Mouse (Mus musculus) frontal cortex, adult 2 months (tissue): Measurements from ENCODE around the gene Fam217b. TPM values are rescaled to one million over a fixed set of nuclear protein-coding genes. Genes with fewer than 3 reads are reported as not detected.

Source experiments
- DNase-seq, 2 experiments: peaks; one replicate each; pipeline ENCODE4 v3.0.0; 2022; ENCODE audit warnings: low spot score in 1 of 2; ENCODE audit errors: extremely low spot score in 1 of 2
- polyA plus RNA-seq: library from polyadenylated mRNA; depleted of rRNA; stranded (reverse); fragments of >200 nt; gene quantifications from 2 replicates; pipeline ENCODE4 v1.2.3, GENCODE M21; 2012; rRNA removed

Gene Fam217b
- 28.1 and 29.5 TPM in 2 replicates for polyA plus RNA-seq

DNA sequence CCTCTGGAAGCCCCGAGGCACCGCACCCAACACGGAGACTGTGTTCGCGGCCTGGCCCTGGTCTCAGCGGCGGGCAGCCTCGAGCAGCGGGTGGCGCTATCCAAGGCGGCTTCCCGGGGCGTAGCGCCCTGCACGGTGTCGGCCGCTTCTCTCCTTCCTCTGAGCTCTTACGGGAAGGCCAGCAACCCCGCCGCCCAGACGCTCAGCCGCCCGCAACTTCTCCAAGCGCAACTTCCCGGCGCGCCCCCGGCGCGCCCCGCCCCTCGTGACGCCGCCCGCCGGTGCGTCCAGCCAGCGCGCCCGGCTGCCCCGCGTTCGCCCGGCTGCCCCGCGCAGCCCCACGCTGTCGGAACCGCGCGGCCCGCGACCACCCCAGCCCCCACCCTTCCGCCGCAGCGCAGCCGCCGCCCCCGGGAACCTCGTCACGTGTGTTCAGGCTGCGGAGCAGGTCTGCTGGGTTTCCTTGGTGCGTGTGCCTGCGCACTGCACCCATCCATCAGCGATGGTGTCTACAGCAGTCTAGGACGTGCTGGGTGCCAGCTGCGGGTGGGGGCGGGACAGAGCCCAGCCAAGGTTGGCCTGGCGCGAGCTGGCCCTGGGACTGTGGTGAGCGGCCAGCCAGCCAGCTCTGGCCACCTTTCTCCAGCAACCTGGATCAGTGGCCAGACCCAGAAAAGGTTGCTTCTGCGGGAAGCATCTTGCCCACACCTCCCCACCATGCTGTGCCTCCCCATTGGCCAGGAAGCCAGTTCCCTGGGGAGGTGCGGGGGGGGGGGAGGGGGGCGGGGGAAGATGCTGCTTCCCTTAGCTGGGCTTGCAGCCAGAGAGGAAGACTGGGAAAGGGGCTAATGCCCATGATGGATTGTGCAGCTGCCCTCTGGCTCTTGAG lies at the start of gene Fam217b, which contains the start of gene Ppp1r3d:
Gene Fam217b, plus strand, starts transcription at position 264 of the 889 bp plus-strand sequence.
Gene Ppp1r3d, minus strand, starts transcription at position 212 of the 889 bp plus-strand sequence.
- DNase-seq = peak in 1 of 2 experiments; percentile 62

DNA sequence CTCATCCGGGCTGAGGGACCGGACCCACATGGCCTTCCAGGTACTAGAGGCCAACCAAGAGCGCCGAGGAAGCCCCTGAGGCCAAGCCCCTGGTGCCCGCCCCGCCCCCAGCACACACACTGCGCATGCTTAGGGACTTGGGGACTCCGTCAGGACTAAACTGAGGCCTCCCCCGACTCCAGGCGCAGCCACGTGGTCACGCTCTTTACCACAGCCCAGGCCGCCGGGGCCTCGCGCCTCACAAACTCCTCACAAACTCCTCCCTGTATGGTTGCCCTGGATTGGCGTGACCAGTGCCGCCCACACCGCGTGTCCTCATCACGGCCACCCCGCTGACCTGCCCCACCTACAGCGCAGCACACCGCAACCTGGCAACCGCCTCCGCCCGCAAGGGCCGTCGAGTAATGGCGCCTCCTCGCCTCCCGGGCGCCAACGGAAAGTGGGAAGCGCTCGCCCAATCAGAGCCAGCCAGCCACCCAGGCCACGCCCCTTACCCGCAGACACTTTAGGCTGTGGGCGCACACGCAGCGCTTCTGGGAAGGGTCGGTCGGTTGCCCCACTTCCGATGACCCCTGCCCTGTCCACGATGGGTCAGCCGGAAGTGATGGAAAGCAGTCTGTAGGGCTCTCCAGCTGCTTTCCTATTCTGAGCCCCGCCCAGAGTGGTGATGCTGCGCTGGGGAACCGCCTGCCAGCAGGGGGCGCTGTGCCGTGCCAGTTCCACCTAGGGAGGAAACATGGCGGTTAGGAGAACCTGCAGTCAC lies 7.1 kb upstream of the Fam217b start, which contains the start of gene Sycp2:
Gene Sycp2, minus strand, starts transcription at position 633 of the 763 bp plus-strand sequence.
- DNase-seq = no peak

DNA sequence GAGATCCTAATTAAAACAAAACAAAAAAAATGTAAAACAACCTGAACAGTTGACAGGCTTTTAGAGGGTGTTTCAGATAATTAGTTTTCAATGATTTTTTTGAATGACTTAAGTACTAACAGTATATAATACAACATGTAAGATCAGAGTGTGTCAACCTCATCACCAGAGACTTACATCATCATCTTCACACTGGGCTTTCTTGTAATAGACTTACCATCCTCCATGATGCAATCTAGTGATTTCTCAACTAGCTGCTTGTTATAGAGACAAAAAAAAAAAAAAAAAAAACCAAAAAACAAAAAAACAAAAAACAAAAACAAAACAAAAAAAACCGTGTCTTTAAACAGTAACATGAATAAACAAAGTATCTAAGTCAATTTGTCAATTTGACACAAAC lies 5.3 kb upstream of the Fam217b start:
- DNase-seq = no peak

DNA sequence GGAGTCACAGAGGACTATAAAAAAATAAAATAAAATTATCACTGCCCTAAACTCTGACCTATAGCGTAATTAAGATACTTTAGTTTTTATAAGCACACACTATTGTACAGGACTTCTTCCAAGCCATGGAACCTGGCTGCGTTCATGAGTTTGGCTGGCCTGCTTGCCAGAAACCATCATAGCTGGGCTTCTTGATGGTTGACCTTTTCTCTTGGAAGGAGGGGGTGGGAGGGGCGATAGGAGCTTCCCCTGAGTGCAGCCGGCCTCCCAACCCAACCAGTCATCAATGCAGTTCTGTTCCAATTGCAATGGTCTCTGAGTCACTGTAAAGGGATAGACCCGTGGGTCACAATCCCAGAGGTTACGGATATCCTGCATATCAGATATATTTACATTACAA lies 4.0 kb upstream of the Fam217b start:
- DNase-seq = no peak

DNA sequence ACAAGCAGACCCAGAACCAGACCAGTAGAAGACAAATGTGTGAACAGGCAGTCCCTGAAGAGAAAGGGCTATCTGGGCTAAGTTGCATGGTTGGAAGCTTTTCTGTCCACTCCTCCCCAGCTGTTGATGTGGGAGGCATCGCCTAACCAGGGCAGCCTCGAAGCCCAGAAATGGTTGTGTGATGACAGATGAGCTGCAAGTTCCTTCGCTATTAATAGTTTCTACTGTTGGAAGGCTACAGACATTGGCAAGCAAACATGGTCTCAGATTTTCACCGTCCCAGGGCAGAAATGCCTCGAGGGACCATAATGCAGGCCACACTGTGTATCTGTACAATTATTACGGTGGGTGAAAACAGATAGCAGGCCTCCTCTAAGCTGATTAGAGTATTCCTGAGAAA lies 1.7 kb upstream of the Fam217b start:
- DNase-seq = peak; percentile 52 to 58

DNA sequence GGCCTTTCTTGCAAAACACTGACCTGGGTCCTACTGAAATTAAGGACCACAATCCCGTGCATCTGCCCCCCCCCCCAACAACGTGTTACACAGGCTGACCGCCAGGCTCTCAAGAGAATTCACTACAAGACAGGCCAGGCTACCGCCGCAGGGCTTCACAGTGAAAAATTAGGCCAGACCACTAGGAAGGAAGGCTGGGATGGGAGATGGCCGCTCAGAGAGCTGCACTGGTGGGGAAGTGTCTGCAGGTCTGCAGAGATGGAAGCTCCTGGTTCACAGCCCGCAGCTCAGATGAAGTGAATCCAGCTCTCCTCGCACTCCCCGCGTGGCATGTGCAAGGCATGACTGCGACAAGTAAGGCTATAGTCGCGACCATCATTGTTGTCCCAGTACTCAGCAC lies 1.2 kb upstream of the Fam217b start:
- DNase-seq = no peak

DNA sequence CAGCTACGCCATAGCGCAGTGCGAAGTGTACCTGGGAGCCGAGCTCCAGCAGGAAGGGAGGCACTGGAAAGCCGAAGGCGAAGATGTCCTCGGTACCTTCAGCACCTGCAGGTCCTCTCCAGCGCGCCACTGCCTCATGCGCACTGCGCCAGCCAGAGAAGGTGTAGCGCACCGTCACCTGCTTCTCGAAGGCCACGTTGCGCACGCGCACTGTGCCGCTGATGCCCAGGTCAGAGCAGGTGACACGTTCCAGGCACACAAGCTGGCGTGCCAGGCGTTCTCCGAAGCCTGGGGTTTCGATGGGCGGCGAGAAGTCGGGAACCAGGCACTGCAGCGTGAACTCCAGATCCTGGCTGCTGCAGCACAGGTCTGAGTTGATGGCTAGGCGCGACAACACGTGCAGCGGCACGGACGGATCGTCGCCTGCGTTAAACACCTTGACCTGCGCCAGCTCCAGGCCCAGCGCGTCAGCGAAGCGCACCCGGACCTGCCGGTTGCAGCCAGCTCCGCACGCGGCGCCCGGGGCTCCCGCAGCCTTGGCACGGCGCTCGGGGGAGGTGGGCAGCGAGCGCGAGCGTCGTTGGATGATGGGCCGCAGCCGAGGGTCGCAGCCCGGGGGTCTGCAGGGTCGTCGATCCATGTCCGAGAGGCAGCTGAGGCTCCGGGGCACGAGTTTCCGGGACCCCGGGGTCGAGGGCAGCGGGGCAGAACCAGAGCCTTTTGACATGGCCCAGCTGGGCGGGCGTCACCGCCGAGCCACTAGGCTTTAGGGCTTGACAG lies 653 bp upstream of the Fam217b start:
- DNase-seq = peak in 1 of 2 experiments; percentile 57

DNA sequence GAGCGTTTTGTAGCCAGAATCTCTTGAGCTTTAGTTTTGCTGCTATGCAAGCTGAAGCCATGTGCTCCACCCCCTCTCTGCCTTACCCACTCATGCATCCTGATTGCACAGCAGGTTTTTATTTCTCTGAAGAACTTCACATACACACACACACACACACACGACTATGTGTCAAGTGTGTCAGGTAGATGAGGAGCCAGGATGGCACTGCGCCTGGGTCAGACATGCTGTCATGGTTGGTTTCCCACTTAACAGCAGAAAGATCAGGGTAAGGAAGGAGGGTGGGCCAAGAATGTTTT lies 775 bp downstream of the Fam217b start:
- no peak for DNase-seq

DNA sequence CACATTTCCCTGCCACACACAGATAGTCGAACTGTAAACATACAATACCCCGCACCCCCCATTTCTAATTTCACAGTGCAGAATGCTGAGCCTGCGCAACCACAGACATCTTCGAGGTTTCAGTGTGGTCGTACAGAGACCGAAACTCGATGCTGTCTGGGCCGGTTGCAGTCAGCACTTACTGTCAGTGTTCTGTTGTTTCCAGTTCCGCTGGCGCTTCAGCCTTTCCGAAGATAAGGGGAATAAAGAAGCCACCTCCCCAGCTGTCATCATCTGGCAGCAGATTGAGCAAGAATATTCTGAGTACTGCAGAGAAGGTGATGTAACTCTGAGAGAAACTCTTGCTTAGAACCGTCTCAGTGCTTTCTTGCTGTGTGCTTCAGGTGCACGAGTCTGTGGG lies 2.1 kb downstream of the Fam217b start:
- no peak for DNase-seq

DNA sequence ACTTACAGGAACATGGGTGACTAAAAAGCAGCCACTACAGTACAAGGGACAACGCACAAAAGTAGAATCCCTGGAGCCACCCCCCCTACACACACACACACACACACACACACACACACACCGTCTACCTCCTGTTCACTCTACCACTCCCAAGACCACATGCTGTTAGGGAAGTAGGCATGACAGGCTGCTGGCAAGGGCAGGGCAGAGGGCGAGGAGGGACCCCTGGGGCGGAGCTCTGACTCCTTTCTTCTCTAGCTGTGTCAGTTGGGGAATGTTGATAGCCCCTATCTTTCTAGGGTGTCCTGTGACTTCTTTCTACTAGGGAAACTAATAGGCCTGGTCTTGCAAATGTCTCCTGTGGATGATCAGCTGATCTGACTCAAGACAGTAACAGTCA lies 2.6 kb downstream of the Fam217b start:
- no peak for DNase-seq

DNA sequence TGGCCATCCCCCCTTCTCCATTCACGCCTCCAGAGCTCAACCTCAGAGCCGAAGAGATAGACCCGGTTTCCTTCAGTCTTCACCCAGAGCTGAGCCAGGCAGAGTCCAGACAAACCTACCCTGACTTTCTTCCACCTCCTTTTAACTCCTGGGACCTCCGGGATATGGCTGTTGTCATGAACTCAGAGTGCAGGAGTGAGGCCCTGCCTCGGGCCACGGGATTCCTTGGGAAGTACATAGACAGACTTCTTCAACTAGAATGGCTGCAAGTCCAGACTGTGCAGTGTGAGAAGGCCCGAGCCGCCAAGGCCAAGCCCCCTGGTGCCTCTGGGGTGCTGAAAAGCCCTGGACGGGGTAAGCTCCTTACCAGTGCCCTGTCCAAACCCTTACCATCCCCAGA lies 6.3 kb downstream of the Fam217b start:
- DNase-seq = no peak

DNA sequence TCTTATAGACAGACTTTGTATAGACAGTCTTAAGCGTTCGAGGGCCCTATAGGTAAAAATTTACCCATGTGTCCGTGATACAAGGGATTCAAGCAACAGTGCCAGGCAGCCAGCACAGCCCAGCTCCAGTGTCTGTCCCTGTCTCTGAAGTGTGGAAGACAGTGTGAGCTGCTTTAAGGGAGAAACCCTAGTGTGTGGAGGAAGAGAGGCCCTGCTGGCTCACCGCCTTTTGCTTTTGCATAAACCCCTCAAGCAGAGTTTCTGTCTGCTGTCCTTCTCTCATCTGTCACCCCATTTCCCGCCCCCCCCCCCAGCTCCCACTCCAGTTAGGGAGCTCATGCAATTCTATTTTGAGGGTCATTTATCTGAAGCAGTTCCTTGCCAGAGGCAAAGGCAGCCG lies 7.3 kb downstream of the Fam217b start:
- no peak for DNase-seq

DNA sequence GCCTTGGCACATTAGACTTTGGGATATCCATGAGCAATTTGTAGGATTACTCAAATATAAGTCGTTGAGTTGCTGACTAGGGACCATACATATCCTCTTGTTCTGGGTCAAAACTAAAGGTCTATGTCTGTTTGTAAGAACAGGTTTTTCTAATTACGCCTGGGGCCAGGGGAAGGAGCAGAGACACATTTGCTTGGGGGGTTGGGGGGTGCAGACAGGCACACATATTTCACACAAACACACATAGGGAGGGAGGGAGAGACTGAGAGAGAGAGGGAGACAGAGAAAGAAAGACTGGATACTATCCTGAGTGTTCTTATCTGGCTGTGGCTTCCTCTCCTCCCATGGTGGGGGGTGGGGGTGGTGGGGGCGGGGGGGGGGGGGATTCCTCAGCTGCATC lies 7.9 kb downstream of the Fam217b start:
- DNase-seq = no peak

DNA sequence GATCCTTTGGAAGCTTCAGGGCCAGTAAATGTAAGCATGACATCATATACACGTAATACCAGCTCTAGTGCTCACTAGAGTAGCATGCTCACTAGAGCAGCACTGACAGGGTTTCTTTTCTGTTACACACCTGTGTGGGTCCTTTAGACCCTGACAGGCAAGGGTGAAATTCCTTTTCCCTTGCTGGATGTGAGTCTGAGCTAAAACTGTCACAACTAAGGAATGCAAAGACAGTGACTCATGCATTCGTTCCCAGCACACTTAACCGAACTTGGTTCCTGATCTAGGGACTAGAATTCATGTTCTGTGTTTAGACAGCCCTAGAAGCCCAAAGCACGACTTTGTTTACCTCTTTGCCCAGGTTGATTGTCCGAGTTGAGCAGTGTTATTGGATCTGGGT lies 8.9 kb downstream of the Fam217b start:
- no peak for DNase-seq

DNA sequence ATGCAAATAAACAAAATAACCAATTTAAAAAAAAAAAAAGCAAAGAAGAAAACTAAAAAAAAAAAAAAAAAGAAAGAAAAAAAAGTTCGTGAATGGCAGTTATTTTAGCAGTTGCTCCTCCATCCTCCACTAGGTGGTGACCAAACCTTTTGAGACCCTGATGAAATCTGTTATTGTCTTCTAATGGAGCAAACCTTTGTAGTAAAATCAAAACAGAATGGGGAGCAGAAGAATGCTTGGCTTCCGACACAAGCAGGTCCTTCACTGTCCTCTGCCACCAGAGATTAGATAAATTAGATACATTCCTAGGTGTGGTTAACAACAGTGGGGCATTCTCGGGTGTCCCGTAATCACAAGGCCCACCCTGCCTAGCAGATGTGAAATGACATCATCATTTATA lies 11.9 kb downstream of the Fam217b start:
- peak in 1 of 2 experiments; percentile 60 for DNase-seq

DNA sequence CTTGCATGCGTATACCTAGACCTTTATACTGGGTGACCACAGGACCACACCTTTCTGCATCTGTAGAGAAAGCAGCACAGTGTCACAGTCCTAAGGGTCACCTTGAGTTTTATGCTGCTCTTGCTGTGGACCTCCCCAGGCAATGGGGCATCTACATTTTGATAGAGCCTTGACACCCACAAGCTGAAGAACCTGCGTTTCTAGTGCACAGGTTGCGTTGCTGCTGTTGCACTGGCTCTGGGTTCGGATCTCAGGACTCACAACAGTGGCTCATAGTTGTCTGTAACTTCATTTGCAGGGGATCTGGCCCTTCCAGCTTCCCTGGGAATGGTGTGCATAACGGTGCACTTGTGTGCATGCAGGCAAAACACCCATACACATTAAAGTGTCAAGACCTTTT lies 12.9 kb downstream of the Fam217b start:
- DNase-seq = no peak

DNA sequence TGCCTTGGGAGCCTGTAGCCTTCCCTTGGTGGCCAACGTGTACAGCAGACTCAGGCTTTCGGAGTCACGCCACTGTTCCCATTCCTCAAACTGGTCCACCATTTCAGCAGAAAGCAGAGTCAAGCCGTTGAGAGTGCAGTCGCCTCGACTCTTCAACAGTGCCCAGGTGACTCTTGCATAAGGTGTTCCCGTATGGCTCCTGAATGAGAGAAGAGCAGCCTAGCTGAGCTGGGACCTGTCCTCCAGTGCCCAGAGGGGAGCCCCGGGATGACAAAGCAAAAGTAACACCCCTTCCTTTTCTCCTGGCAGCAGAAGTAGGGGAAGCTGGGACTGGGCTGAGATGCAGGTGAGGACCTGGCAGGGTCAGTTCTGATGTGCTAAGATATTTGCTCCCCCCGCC lies 13.9 kb downstream of the Fam217b start:
- no peak for DNase-seq

DNA sequence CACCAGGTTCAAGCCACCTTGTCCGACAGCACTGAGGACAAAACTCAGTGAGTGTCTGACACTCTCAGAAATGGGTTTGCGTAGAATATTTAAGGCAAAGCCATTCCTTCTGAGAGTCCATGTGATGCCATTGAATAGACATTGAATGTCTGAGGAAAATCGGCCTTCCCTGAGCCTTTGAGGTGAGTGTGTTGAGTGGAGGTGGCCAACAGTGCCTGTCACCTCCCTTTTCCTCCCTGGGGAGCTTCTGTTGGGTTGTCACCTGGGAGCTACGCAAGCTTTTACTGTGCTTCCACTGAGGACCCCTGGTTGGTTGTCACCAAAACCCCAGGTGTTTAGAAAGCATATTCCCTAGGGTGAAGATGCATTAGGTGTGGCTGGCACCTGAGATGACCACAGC lies 14.4 kb downstream of the Fam217b start:
- DNase-seq = no peak

DNA sequence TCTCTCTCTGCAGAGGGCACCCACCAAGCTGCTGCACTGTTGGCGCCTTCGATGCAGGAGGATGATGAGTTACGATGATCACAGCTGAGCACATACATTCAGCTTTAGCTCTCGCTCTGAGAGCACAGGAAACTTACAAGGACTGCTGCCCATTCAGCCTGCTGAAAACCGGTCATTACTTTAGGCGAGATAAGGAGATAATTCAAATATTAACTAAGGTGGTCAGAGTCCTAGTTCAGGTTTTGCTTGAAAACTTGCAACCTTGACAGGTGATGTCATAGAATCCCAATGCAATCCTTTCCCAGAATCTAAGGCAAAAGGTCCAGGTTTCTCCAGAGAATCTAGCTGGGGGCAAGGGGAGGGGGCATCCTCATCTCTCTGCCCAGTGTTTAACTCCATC lies 15.1 kb downstream of the Fam217b start:
- no peak for DNase-seq

DNA sequence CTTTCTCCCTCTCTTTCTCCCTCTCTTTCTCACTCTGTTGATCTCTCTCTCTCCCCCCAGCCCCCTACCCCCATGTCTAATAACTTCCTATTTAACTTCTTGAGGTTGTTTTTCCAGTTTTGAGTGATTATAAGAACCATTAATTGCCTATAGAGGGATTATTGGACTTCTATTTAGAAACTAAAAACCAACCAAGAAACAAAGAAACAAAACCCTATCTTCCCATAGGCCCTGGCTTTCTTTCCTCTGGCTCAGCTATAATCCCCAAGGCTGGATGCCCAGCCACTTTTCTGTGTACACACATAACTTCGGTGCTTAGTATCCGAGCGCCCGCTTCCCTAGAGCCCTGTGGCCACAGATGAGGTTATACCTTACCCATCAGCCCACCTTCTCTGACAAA lies 15.9 kb downstream of the Fam217b start, which contains the start of gene Cdh26:
Gene Cdh26, plus strand, starts transcription at position 301 of the 400 bp plus-strand sequence.
- no peak for DNase-seq

DNA sequence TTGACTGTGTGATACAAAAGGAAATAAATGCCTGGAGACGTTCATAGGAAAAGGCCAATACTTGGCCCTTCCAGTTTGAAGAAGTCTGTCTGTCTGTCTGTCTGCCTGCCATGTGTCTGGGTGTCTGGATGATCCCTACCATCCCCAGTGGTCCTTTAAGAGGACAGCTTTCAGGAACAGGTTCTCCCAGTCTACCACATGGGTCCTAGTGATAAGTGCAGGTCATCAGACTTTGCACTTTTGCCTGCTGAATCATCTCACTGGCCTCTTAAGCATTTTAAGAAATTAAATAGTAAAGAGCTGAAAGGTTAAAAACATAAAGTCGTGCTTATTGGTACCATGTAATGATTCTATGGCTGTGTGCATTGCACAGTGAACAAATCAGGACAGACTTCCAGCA lies 19.2 kb downstream of the Fam217b start:
- no peak for DNase-seq
